Mouse (Mus musculus) spleen, adult 2 months (tissue): ENCODE data around the gene Vamp5.

Experiments used
- CTCF ChIP-seq: fragments of 200-500 bp; IDR thresholded peaks from 2 replicates; pipeline ENCODE4 v1.5.1; 2011; ENCODE audit warnings: mild to moderate bottlenecking, inconsistent platforms; ENCODE audit not compliant: insufficient read depth, insufficient read length, insufficient replicate concordance; ENCODE audit errors: extremely low read depth
- POLR2A ChIP-seq: fragments of 200-500 bp; IDR thresholded peaks from 2 replicates; pipeline ENCODE4 v1.6.1; 2011; ENCODE audit warnings: low read depth, low read length, inconsistent platforms

- no peak for TF ChIP-seq CTCF
- TF ChIP-seq POLR2A = no peak
These were observed 12.8 kb downstream of the Vamp5 start for GRCm38 (mm10) chr6:72367460-72367974.
